Mouse (Mus musculus) forebrain, embryonic 14.5 days (tissue): ENCODE measurements around the gene Cdkn2c. TPM values are rescaled to one million over a fixed set of nuclear protein-coding genes. Genes with fewer than 3 reads are reported as not detected.

ENCODE experiments used
- polyA plus RNA-seq: library from polyadenylated mRNA; unstranded; fragments of >200 nt; fragmentation: Nextera tagmentation; extraction: Ambion mirVana; gene quantifications from 2 replicates; pipeline ENCODE4 v1.2.1, GENCODE M21; 2014

Gene Cdkn2c
- polyA plus RNA-seq, 1 experiment from 2014 or later, result 9.9 TPM

Other genes with a start within 250 kb of the Cdkn2c start
- gene Rnf11, start 182.5 kb downstream of the Cdkn2c start, polyA plus RNA-seq, result 69.4 and 74.1 TPM in 2 replicates
- not detected in 2 replicates for gene 4930522H14Rik, start 135.9 kb downstream of the Cdkn2c start, polyA plus RNA-seq
- gene Faf1, start 9.4 kb upstream of the Cdkn2c start, polyA plus RNA-seq, result 33.9 and 34.8 TPM in 2 replicates